ENCODE assay signal across 17 mouse cellular contexts in the genomic region with DNA sequence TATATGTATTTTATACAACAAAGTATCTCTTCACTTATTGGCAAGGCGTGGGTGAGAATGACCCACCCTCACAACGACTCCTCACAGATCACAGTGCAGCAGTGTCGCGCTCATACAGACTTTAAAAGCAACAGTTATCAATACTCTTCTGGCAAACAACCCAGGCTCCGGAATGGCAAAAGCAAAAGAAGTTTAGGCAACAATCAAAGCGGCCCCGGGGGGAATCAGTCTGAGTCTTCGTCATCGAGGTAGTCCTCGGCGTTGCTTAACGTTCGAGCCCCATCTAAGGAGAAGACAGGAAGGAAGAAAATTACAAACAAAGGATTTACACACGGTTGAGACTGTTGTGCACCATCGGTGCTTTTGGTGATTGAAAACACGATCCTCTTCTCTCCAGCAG. TPM values are rescaled to one million over a fixed set of nuclear protein-coding genes. Genes with fewer than 3 reads are reported as not detected.
DNase-seq lines count a peak whose midpoint lies in the region; TF ChIP-seq lines count a peak whose summit lies in the region.
"Had no signal": no experiment of that assay in that cellular context is flagged by ENCODE, and none has a peak within 500 bp of the region (broad histone marks: within the 10 kb centered on the region; RNA-seq: fewer than 3 reads in every experiment).

No protein-coding gene starts in this region.

- WGBS in bone marrow, adult 2 months: 61% methylated on average over 16 of the region's 16 CpGs

- no peak for TF ChIP-seq CTCF in bone marrow, adult 2 months (IDR thresholded peaks at IDR 0.05; ENCODE audit: control insufficient read depth, insufficient read depth, low read length)

- peaks cover 8% of the 10 kb centered on the region for H3K4me1 ChIP-seq in bone marrow, adult 2 months (ENCODE audit: control insufficient read depth, insufficient read depth, low read length)

- peak overlapping the region; percentile 39 for H3K27ac ChIP-seq in bone marrow, adult 2 months (ENCODE audit: control insufficient read depth, insufficient read depth, low read depth, low read length, poor library complexity)

- intact Hi-C loops in heart, postnatal 10 days (cut with DNase I): no loop called here

- no peak overlapping the region for H3K4me3 ChIP-seq in bone marrow, adult 2 months (replicated peaks; ENCODE audit: control insufficient read depth, low read depth, low read length)

- TF ChIP-seq POLR2A in bone marrow, adult 2 months (IDR thresholded peaks at IDR 0.05; ENCODE audit: borderline replicate concordance, control insufficient read depth, low read depth, low read length): no peak

- peak; percentile 82 for DNase-seq in heart, adult 11 months
- DNase-seq in heart, postnatal 10 days: no peak
- peak; percentile 29 for DNase-seq in testis, postnatal 10 days (ENCODE audit: low spot score)
- DNase-seq in testis, postnatal 14 days (ENCODE audit: low spot score): no peak
- no peak for DNase-seq in gastrocnemius, postnatal 10 days
- DNase-seq: adrenal gland, adult 2 months; adrenal gland, adult 8-10 months; adrenal gland, postnatal 10 days; adrenal gland, postnatal 14 days; adrenal gland, postnatal 25 days; adrenal gland, postnatal 36 days; B cell, adult 2 months; cerebellum, adult 11 months; cerebellum, adult 11-12 months; cerebellum, adult 18-20 months; cerebellum, adult 2 months had no signal

RNA-seq across cellular contexts. Expression of gene Ostf1, which starts 50.6 kb away (rescaled TPM):
- 10 to 100 TPM; 60.3 to 64.1 TPM for total RNA-seq in heart, postnatal 10 days (2021)
- polyA plus RNA-seq in bone marrow, adult 2 months (2011; ENCODE audit: insufficient read depth, insufficient read length, low replicate concordance, missing spikeins): 32.5 and 64.7 TPM in 2 replicates
- 10 to 100 TPM; 31.7 to 37.6 TPM for total RNA-seq in gastrocnemius, postnatal 10 days (2021)

RNA-seq across cellular contexts. Expression of gene Nmrk1, which starts 50.7 kb away (rescaled TPM):
- total RNA-seq in heart, postnatal 10 days (2021): 1 to 10 TPM; 3.3 TPM
- 3.0 and 14.9 TPM in 2 replicates for polyA plus RNA-seq in bone marrow, adult 2 months (2011; ENCODE audit: insufficient read depth, insufficient read length, low replicate concordance, missing spikeins)
- total RNA-seq in gastrocnemius, postnatal 10 days (2021): 1 to 10 TPM; 3.1 to 4.0 TPM

Comparison
In these comparisons a context has a peak if more than half of its experiments do, and no peak if none do; other contexts are left out.
1. DNase-seq: peak in heart, adult 11 months (single experiment) and testis, postnatal 10 days (single experiment); none in heart, postnatal 10 days (0 of 2), testis, postnatal 14 days (single experiment) and gastrocnemius, postnatal 10 days (single experiment).